Mouse (Mus musculus) bone marrow macrophage, adult 2 months (primary cell): ENCODE data around the gene Rps6ka5.

Experiments used
- CTCF ChIP-seq: IDR thresholded peaks from 2 replicates; pipeline ENCODE4 v1.5.1; 2012; ENCODE audit warnings: low read depth, mild to moderate bottlenecking, low read length, moderate library complexity
- POLR2A ChIP-seq: IDR thresholded peaks from 2 replicates; pipeline ENCODE4 v1.6.1; 2012; ENCODE audit warnings: mild to moderate bottlenecking, low read depth, low read length, borderline replicate concordance

DNA sequence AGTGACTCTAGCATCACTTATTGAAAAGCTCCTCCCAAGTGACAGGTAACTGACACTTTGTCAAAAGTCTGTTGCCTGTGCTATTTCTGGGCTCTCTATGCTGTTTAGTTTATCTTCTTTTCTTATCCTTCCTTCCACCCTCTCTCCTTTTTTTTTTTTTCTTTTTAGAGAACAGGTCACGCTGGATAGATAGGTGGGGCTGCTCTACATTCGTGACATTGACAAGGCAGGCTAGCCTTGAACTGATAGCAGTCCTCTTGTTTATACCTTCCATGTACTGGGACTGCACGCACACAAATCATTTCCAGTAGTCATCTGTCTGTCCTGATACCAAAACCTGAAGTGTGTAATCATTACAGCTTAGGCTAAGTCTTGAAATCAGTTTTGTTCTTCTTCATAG lies 132.1 kb downstream of the Rps6ka5 start:
- no peak for TF ChIP-seq POLR2A
- TF ChIP-seq CTCF = no peak
